Mouse (Mus musculus): ENCODE measurements around the gene Fam170b.

DNA sequence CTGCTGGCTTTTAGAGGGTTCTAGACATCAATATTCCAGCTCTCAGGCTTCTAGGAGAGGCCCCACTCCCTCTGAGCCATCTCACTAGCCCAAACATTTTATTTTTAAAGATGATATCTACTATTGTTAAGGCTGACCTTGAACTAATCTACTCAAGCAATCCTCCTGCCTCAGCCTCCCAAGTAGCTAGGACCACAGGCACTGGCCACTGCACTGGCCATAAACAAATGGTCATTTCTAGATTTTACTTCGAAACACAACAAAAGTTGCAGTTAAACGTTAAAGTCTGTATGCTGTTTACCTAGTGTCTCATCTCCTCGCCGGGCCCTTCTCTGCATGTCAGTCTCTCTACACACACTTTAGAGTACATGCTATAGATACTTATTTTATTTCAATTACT lies 20.3 kb downstream of the Fam170b start:
- TF ChIP-seq CTCF (IDR thresholded peaks at IDR 0.05; ENCODE audit: low read depth) = no peak
- TF ChIP-seq EP300 (IDR thresholded peaks at IDR 0.05; ENCODE audit: low read depth) = no peak

Measured in heart, postnatal 0 days (tissue).